Mouse (Mus musculus): ENCODE data around the gene Auts2. TPM values are rescaled to one million over a fixed set of nuclear protein-coding genes. Genes with fewer than 3 reads are reported as not detected.

Gene Auts2
- polyA plus RNA-seq, 1 experiment: 8.7 TPM

- no peak for DNase-seq (ENCODE audit: low read depth)
Measured at GRCm38 (mm10) chr5:132258882-132259281, 284.3 kb downstream of the Auts2 start.

- no peak for DNase-seq (ENCODE audit: low read depth)
Measured at GRCm38 (mm10) chr5:132255579-132255978, 287.6 kb downstream of the Auts2 start.

- DNase-seq (ENCODE audit: low read depth): peak; percentile 59
Measured at GRCm38 (mm10) chr5:132249523-132249922, 293.6 kb downstream of the Auts2 start.

GRCm38 (mm10) chr5:132248069-132248468 is 295.1 kb downstream of the Auts2 start:
- peak; percentile 72 for DNase-seq (ENCODE audit: low read depth)

GRCm38 (mm10) chr5:132235460-132235859 is 307.7 kb downstream of the Auts2 start:
- no peak for DNase-seq (ENCODE audit: low read depth)

- DNase-seq (ENCODE audit: low read depth): no peak
Measured at GRCm38 (mm10) chr5:132234471-132234870, 308.7 kb downstream of the Auts2 start.

- no peak for DNase-seq (ENCODE audit: low read depth)
Measured at GRCm38 (mm10) chr5:132231280-132232047, 311.7 kb downstream of the Auts2 start.

- no peak for DNase-seq (ENCODE audit: low read depth)
Measured at GRCm38 (mm10) chr5:132229644-132230357, 313.3 kb downstream of the Auts2 start.

- DNase-seq (ENCODE audit: low read depth): no peak
Measured at GRCm38 (mm10) chr5:132229023-132229422, 314.1 kb downstream of the Auts2 start.

- no peak for DNase-seq (ENCODE audit: low read depth)
Measured at GRCm38 (mm10) chr5:132220376-132220930, 322.7 kb downstream of the Auts2 start.

GRCm38 (mm10) chr5:132216143-132216542 is 327.0 kb downstream of the Auts2 start:
- DNase-seq (ENCODE audit: low read depth): no peak

GRCm38 (mm10) chr5:132212446-132212845 is 330.7 kb downstream of the Auts2 start:
- no peak for DNase-seq (ENCODE audit: low read depth)

GRCm38 (mm10) chr5:132209694-132210093 is 333.4 kb downstream of the Auts2 start:
- DNase-seq (ENCODE audit: low read depth): no peak

GRCm38 (mm10) chr5:132206220-132206619 is 336.9 kb downstream of the Auts2 start:
- DNase-seq (ENCODE audit: low read depth): no peak

GRCm38 (mm10) chr5:132203846-132204245 is 339.3 kb downstream of the Auts2 start:
- no peak for DNase-seq (ENCODE audit: low read depth)

- no peak for DNase-seq (ENCODE audit: low read depth)
Measured at GRCm38 (mm10) chr5:132201077-132201645, 342.0 kb downstream of the Auts2 start.

- DNase-seq (ENCODE audit: low read depth): no peak
Measured at GRCm38 (mm10) chr5:132200595-132200994, 342.5 kb downstream of the Auts2 start.

- DNase-seq (ENCODE audit: low read depth): no peak
Measured at GRCm38 (mm10) chr5:132195048-132195533, 348.1 kb downstream of the Auts2 start.

GRCm38 (mm10) chr5:132190190-132190589 is 353.0 kb downstream of the Auts2 start:
- no peak for DNase-seq (ENCODE audit: low read depth)

- no peak for DNase-seq (ENCODE audit: low read depth)
Measured at GRCm38 (mm10) chr5:132186659-132187058, 356.5 kb downstream of the Auts2 start.

GRCm38 (mm10) chr5:132186221-132186620 is 356.9 kb downstream of the Auts2 start:
- peak; percentile 56 for DNase-seq (ENCODE audit: low read depth)

GRCm38 (mm10) chr5:132184395-132185095 is 358.6 kb downstream of the Auts2 start:
- DNase-seq (ENCODE audit: low read depth): no peak
